Mouse (Mus musculus) hindbrain, embryonic 14.5 days (tissue): ENCODE data around the gene Arhgap21. TPM values are rescaled to one million over a fixed set of nuclear protein-coding genes. Genes with fewer than 3 reads are reported as not detected.

Source experiments
- ATAC-seq: fragments of 200-750 bp; cut with Nextera tagmentation; 2 replicates; pipeline ENCODE4 v1.8.0; 2017; ENCODE audit warnings: moderate number of reproducible peaks, mild to moderate bottlenecking, moderate TSS enrichment, moderate library complexity; ENCODE audit not compliant: low FRiP score
- DNase-seq: peaks from one replicate; pipeline ENCODE4 v3.0.0-alpha.2; 2015; ENCODE audit warnings: low spot score
- H3K27ac ChIP-seq: fragments of 300-500 bp; sonication (generic); 2 replicates; pipeline ENCODE4 v1.5.1; 2014; ENCODE audit warnings: mild to moderate bottlenecking, moderate library complexity
- H3K27me3 ChIP-seq: fragments of 300-500 bp; sonication (generic); 2 replicates; pipeline ENCODE4 v1.6.1; 2014; ENCODE audit warnings: mild to moderate bottlenecking, low read length, mixed read lengths; ENCODE audit not compliant: control insufficient read depth, insufficient read depth
- H3K36me3 ChIP-seq: fragments of 300-500 bp; sonication (generic); replicated peaks from 2 replicates; pipeline ENCODE4 v1.6.1; 2014; ENCODE audit not compliant: control insufficient read depth, insufficient read depth
- H3K4me1 ChIP-seq: fragments of 300-500 bp; sonication (generic); replicated peaks from 2 replicates; pipeline ENCODE4 v1.6.1; 2014; ENCODE audit warnings: antibody characterized with exemption, low read length, mixed read lengths; ENCODE audit not compliant: control insufficient read depth, insufficient read depth
- H3K4me2 ChIP-seq: fragments of 300-500 bp; sonication (generic); replicated peaks from 2 replicates; pipeline ENCODE4 v1.6.1; 2014; ENCODE audit warnings: mild to moderate bottlenecking, moderate library complexity
- H3K4me3 ChIP-seq: fragments of 300-500 bp; sonication (generic); replicated peaks from 2 replicates; pipeline ENCODE4 v1.5.1; 2014; ENCODE audit warnings: mild to moderate bottlenecking, low read length
- H3K9ac ChIP-seq: fragments of 300-500 bp; sonication (generic); 2 replicates; pipeline ENCODE4 v1.6.1; 2014
- H3K9me3 ChIP-seq: fragments of 300-500 bp; sonication (generic); 2 replicates; pipeline ENCODE4 v1.6.1; 2016; ENCODE audit warnings: low read length; ENCODE audit not compliant: control insufficient read depth
- WGBS: fragments of 180-500 bp; shearing (Covaris S2); extraction: QIAGEN DNeasy Blood & Tissue Kit; methylation state at CpG from one replicate; pipeline ENCODE4 v1.1.7; 2014; 5-methylcytosine and 5-hydroxymethylcytosine counted together
- polyA plus RNA-seq: library from polyadenylated mRNA; unstranded; fragments of >200 nt; fragmentation: Nextera tagmentation; extraction: Ambion mirVana; gene quantifications from 2 replicates; pipeline ENCODE4 v1.2.1, GENCODE M21; 2014

The Arhgap21 gene
- polyA plus RNA-seq, result 49.3 and 49.4 TPM in 2 replicates

DNA sequence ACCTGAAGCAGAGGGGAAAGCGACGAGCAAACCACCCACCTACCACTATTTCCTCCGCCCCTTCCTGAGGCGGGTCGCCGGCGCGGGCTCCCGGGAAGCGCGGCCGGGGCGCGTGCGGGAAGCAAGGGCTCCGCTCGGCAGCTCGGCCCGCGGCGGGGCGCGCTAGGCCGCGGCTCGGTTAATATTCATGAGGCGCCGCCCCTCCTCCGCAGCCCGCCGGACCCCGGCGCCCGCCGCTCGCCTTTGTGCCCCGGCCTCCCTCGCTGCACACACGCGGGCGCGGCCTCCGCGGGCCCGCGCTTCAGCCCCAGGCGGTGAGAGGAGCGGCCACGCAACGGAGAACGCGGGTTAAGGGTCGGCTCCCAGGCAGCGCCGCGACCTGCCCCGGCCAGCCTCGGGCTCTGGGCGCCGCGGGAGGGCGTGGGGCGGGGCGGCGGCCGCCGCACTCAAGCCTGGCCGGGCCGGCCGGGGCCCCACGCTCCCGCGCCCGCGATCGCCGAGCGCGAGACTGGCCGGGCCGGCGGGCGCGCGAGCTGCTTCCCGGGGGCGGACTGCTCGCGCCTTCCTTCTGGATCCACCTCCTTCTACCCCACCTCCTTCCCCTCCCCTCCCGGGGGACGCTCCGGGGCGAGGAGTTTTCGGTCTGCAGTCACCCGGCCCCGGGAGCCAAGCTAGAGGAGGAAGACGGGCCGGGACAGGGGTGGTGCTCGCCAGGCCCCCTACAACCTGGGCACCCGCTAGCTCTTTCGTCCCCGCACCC, at the start of gene Arhgap21:
Gene Arhgap21 (minus strand): TSS at position 441 of the 760 bp plus-strand sequence.
- peaks cover 25% of the 10 kb centered on the region for H3K4me1 ChIP-seq
- under 1% methylated on average over 68 of the region's 102 CpGs for WGBS
- H3K9ac ChIP-seq, result peak within 1 kb of the TSS; percentile 99
- H3K36me3 ChIP-seq, result no peaks in the 10 kb centered on the region
- peak within 1 kb of the TSS; percentile 100 for H3K27ac ChIP-seq
- peak within 1 kb of the TSS; percentile 89 for H3K4me2 ChIP-seq
- DNase-seq (peak; percentile 81), ATAC-seq (peak; percentile 72)
- peak within 1 kb of the TSS; percentile 97 for H3K4me3 ChIP-seq
- H3K9me3 ChIP-seq, result no peaks in the 10 kb centered on the region
- no peaks in the 10 kb centered on the region for H3K27me3 ChIP-seq

DNA sequence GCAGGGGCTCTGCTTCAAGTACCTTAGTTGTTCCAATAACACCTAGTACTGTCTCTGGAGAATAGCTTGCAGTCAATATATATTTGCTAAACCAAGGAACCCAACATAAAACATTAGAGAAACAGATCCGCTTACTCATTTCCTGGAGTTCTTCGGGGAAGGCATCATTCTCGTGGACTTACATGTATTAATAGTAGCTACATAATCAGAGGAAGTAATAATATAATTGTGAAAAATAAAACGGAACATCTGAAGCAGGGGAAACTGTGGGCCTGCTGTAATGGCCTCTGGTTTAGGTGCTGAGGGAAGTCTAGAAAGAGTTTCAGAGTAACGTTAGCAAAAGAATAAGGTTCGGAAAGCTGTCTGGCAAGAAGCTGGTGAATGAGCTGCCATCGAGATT, 47.9 kb upstream of the Arhgap21 start:
- Histone ChIP-seq H3K4me1 (peaks cover 5% of the 10 kb centered on the region), H3K4me3 (no peak overlapping the region), H3K27me3 (no peaks in the 10 kb centered on the region), H3K27ac (no peak overlapping the region), H3K4me2 (no peak overlapping the region), H3K36me3 (no peaks in the 10 kb centered on the region), H3K9me3 (no peaks in the 10 kb centered on the region), H3K9ac (no peak overlapping the region)
- ATAC-seq (no peak), DNase-seq (no peak)
- WGBS, result 78% methylated on average over 7 of the region's 7 CpGs

DNA sequence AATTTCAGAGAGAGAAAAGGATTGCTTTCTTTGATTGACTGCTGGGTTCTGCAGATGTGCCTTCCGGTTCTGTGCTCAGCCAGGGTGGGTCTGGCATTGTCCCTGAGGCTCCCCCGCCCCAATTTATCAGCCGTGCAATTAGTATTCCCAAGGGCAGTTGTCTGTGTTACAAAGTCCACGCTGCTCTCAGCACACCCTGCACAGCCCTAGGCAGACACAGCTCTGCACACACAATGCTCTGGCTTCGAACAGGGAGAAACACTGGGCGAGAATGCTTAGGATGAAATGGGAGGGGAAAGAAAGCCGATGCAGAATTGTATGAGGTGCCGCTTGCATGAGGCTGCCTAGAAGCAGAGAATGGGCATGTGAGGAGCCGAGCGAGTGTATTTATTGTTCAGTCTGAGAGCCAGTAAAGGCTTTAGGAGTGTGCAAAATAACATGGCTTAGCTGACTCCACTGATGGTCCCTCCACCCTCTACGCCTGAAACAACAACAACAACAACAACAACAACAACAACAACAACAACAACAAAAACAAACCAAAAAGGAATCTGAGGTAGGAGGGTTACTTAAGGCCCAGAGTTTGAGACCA, 42.2 kb upstream of the Arhgap21 start:
- peak overlapping the region; percentile 96 for H3K27ac ChIP-seq
- H3K4me3 ChIP-seq, result no peak overlapping the region
- peak; percentile 67 for DNase-seq
- ATAC-seq, result peak; percentile 89
- H3K4me1 ChIP-seq, result peaks cover 30% of the 10 kb centered on the region
- no peaks in the 10 kb centered on the region for H3K27me3 ChIP-seq
- 12% methylated on average over 11 of the region's 11 CpGs for WGBS
- no peaks in the 10 kb centered on the region for H3K9me3 ChIP-seq
- no peaks in the 10 kb centered on the region for H3K36me3 ChIP-seq
- H3K4me2 ChIP-seq, result peak overlapping the region; percentile 8
- peak overlapping the region; percentile 46 for H3K9ac ChIP-seq

DNA sequence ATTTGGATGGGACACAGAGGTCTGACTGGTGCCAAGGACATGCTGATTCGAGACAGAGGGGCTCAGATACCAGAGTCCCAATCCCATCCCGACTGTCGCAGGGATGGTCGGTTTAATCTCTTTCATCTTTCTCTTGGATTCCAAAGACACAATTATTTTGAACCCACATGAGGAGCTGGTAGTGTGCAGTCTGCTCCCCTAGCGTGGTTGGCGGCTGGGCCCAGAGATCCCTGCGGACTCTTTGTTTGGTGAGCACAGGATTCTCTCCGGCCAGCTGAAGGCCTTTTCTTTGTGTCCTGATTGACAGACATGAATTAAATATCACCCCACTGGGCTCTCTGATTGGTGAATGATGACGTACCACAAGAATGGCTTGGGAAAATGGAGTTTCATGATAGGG, 41.5 kb upstream of the Arhgap21 start:
- ATAC-seq (peak; percentile 87), DNase-seq (peak; percentile 81)
- Histone ChIP-seq H3K4me3 (no peak overlapping the region), H3K27ac (peak overlapping the region; percentile 96), H3K27me3 (no peaks in the 10 kb centered on the region), H3K4me2 (peak overlapping the region; percentile 34), H3K9me3 (no peaks in the 10 kb centered on the region), H3K4me1 (peaks cover 30% of the 10 kb centered on the region), H3K36me3 (no peaks in the 10 kb centered on the region), H3K9ac (peak overlapping the region; percentile 46)
- WGBS, result 10% methylated on average over 9 of the region's 9 CpGs

DNA sequence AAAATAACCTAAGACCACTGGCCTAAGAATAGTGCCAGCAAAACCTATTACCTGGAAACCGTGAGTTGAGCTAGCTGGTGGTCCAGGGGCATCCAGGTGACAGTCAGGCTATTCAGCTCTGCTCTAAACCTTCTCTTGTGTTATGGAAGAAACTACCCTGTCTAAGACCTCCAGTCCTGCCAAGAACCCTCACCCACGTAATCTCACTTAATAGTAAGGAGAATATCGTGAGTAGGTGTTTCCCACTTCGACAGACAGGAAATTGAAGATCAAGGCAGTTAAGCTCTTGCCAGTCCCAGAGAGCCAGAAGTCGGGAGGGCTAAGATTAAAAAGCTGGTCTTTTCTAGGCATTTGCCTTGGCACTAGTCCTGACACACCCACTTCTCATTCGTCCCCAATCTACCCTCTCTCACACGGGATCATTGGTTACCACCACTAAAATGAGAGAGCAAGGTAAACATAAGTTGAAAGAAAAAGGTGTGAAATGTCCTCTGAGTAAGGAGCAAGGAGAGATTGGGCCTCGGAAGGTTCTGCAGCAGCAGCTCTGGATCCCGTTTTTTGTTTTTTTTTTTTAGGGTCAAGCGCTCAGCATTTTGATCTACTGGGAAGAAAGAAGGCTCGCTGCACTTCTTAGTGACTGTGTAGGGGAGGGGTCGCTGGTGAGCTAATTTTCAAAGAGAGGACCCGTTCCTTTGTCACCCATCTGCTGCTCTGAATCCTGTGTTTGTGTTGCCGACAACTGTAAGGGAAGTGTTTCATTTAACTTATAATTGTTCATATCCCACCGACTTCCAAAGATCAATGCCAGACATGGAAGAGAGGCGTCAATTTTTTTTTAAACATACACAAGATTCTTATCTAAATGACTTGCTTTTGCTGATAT, 40.8 kb upstream of the Arhgap21 start:
- peak; percentile 67 for DNase-seq
- Histone ChIP-seq H3K27me3 (no peaks in the 10 kb centered on the region), H3K9me3 (no peaks in the 10 kb centered on the region), H3K27ac (peak overlapping the region; percentile 96), H3K36me3 (no peaks in the 10 kb centered on the region), H3K4me2 (peak overlapping the region; percentile 34), H3K4me1 (peaks cover 30% of the 10 kb centered on the region), H3K9ac (peak overlapping the region; percentile 44), H3K4me3 (no peak overlapping the region)
- WGBS, result 25% methylated on average over 16 of the region's 16 CpGs
- peak; percentile 51; the same call in 1 of the 2 replicates for ATAC-seq

DNA sequence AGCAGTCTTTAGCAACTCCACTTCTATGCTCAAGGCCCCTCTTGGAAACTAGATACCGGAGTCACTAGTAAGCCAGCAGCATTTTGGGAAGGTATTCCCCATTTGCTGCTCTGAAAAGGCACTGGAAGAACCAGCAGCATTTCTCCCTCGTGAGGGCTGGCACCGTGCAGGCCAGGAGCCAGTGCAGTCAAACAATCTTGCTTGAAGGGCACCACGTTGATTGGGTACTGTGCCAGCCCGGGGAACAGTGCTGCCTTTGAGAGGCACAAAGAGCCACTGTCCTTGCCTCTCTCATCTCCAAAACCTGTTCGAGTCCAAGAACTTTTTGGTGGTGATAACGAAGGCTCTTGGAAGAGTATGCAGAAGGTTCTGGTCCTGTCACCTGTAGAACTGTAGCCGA, 33.9 kb upstream of the Arhgap21 start:
- peak; percentile 66; the same call in 1 of the 2 replicates for ATAC-seq
- Histone ChIP-seq H3K4me2 (no peak overlapping the region), H3K27ac (0 out of 2 replicates have a peak overlapping the region, but pooled peaks have one; percentile 32), H3K4me3 (no peak overlapping the region), H3K36me3 (no peaks in the 10 kb centered on the region), H3K27me3 (no peaks in the 10 kb centered on the region), H3K9ac (no peak overlapping the region), H3K9me3 (no peaks in the 10 kb centered on the region), H3K4me1 (no peaks in the 10 kb centered on the region)
- WGBS, result 83% methylated on average over 8 of the region's 8 CpGs
- no peak for DNase-seq

DNA sequence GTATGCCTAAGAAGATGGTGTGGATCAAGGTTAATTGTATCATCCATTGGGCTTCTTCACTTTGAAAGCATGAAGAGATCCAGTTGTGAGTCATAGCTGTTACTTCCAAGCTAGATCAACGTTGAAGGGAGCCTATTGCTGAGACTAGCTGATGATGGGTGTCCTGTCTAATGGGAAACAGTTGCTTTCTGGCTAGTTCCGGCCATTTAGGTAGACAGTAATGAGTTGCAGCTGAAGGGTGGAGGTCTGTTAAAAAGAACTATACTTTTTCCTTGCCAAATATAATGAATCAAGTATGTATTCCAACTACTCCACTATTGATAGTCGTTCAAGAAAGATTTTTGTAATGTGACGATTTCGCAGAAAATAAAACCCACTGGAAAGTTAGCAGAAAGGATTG, 32.5 kb upstream of the Arhgap21 start:
- H3K36me3 ChIP-seq, result no peaks in the 10 kb centered on the region
- H3K27me3 ChIP-seq, result no peaks in the 10 kb centered on the region
- H3K4me1 ChIP-seq, result no peaks in the 10 kb centered on the region
- 85% methylated on average over 5 of the region's 5 CpGs for whole genome bisulfite sequencing
- no peak overlapping the region for H3K4me2 ChIP-seq
- DNase-seq, result no peak
- no peak overlapping the region for H3K4me3 ChIP-seq
- no peak for ATAC-seq
- no peaks in the 10 kb centered on the region for H3K9me3 ChIP-seq
- no peak overlapping the region for H3K27ac ChIP-seq
- H3K9ac ChIP-seq, result no peak overlapping the region

DNA sequence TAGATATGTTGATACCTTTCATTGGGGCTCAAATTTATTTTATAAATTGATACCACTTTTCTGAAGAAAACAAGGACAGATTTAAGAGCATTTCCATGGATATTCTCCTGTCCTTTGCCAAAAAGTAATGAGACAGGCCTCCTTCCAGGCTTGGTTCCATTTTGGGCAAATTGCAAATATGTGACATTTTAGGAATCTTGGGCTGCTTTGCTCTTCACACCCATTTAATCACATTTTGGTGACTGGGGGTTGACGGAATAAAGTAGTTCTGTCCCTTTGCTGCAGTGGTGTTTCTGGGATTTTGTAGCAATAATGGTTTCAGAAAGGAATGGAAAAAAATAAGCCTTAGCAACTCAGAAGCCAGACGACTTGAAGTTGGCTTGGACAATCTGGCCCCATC, 26.9 kb upstream of the Arhgap21 start:
- H3K4me3 ChIP-seq, result no peak overlapping the region
- ATAC-seq, result no peak
- H3K27me3 ChIP-seq, result no peaks in the 10 kb centered on the region
- no peaks in the 10 kb centered on the region for H3K4me1 ChIP-seq
- DNase-seq, result no peak
- 91% methylated on average over 2 of the region's 2 CpGs for WGBS
- H3K9ac ChIP-seq, result no peak overlapping the region
- no peak overlapping the region for H3K27ac ChIP-seq
- H3K4me2 ChIP-seq, result no peak overlapping the region
- H3K9me3 ChIP-seq, result no peaks in the 10 kb centered on the region
- no peaks in the 10 kb centered on the region for H3K36me3 ChIP-seq

DNA sequence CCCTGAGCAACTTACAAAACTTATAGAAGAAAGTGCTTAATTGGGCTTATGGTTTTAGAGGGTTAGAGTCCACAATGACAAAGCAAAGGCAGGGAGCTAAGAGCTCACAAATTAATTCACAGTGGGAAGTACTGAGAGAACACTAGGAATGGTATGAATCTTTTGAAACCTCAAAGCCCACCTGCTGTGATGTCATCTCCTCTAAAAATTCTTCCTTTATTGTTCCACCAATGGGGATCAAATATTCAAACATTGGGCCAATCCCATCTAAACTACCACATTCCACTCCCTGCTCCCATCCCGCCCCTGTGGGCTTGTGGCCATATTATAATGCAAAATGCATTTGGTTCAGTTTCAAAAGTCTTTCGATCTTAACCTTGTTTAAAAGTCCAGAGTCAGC, 22.8 kb upstream of the Arhgap21 start:
- H3K36me3 ChIP-seq, result no peaks in the 10 kb centered on the region
- H3K9ac ChIP-seq, result no peak overlapping the region
- WGBS, result 81% methylated on average over 2 of the region's 2 CpGs
- ATAC-seq (no peak), DNase-seq (no peak)
- no peak overlapping the region for H3K27ac ChIP-seq
- no peaks in the 10 kb centered on the region for H3K4me1 ChIP-seq
- H3K27me3 ChIP-seq, result no peaks in the 10 kb centered on the region
- H3K9me3 ChIP-seq, result no peaks in the 10 kb centered on the region
- no peak overlapping the region for H3K4me2 ChIP-seq
- H3K4me3 ChIP-seq, result no peak overlapping the region
